Mouse (Mus musculus) ovary, adult 18-20 months (tissue): ENCODE results near the gene 3100002H09Rik.

Source experiments
- DNase-seq: peaks from one replicate; pipeline ENCODE4 v3.0.0; 2022; ENCODE audit warnings: low spot score, mixed read lengths

The 3100002H09Rik gene

GRCm38 (mm10) chr4:124610703-124611102, at the start of gene 3100002H09Rik:
Gene 3100002H09Rik (minus strand): TSS chr4:124610803.
- no peak for DNase-seq

- DNase-seq: no peak
These were observed 48.9 kb upstream of the 3100002H09Rik start for GRCm38 (mm10) chr4:124659251-124660217.

GRCm38 (mm10) chr4:124658412-124658851, 47.8 kb upstream of the 3100002H09Rik start:
- DNase-seq: no peak

- DNase-seq: no peak
These were observed 47.2 kb upstream of the 3100002H09Rik start for GRCm38 (mm10) chr4:124657781-124658180.

GRCm38 (mm10) chr4:124656854-124657650, 46.4 kb upstream of the 3100002H09Rik start:
- peak; percentile 77 for DNase-seq

GRCm38 (mm10) chr4:124656518-124656853, 45.9 kb upstream of the 3100002H09Rik start, which contains the start of gene Pou3f1:
Gene Pou3f1 (plus strand): TSS chr4:124656807.
- no peak for DNase-seq

GRCm38 (mm10) chr4:124652886-124653285, 42.3 kb upstream of the 3100002H09Rik start:
- no peak for DNase-seq

GRCm38 (mm10) chr4:124647909-124648308, 37.3 kb upstream of the 3100002H09Rik start:
- no peak for DNase-seq

GRCm38 (mm10) chr4:124646591-124646990, 36.0 kb upstream of the 3100002H09Rik start:
- DNase-seq: no peak

GRCm38 (mm10) chr4:124644974-124645433, 34.4 kb upstream of the 3100002H09Rik start:
- DNase-seq: no peak

GRCm38 (mm10) chr4:124643859-124644258, 33.3 kb upstream of the 3100002H09Rik start:
- DNase-seq: no peak

- DNase-seq: no peak
These were observed 29.1 kb upstream of the 3100002H09Rik start for GRCm38 (mm10) chr4:124639715-124640114.

- no peak for DNase-seq
These were observed 22.7 kb upstream of the 3100002H09Rik start for GRCm38 (mm10) chr4:124633281-124633680.

- no peak for DNase-seq
These were observed 22.3 kb upstream of the 3100002H09Rik start for GRCm38 (mm10) chr4:124632856-124633255.

- DNase-seq: no peak
These were observed 20.9 kb upstream of the 3100002H09Rik start for GRCm38 (mm10) chr4:124631456-124631855.

GRCm38 (mm10) chr4:124626836-124627235, 16.2 kb upstream of the 3100002H09Rik start:
- DNase-seq: no peak

GRCm38 (mm10) chr4:124624111-124624581, 13.5 kb upstream of the 3100002H09Rik start:
- no peak for DNase-seq

GRCm38 (mm10) chr4:124622566-124622965, 12.0 kb upstream of the 3100002H09Rik start:
- DNase-seq: no peak

GRCm38 (mm10) chr4:124621406-124621805, 10.8 kb upstream of the 3100002H09Rik start:
- no peak for DNase-seq

GRCm38 (mm10) chr4:124618599-124618998, 8.0 kb upstream of the 3100002H09Rik start:
- no peak for DNase-seq

- DNase-seq: no peak
These were observed 6.0 kb upstream of the 3100002H09Rik start for GRCm38 (mm10) chr4:124616636-124617035.

GRCm38 (mm10) chr4:124615986-124616385, 5.4 kb upstream of the 3100002H09Rik start:
- no peak for DNase-seq
